Mouse (Mus musculus): ENCODE measurements at regions not wholly inside any gene's neighbourhood (a gene's known extent, or its start where the extent isn't known, plus 50 kb on each side); places are given as distances from the start of the nearest gene placed in this dataset.
A peak's percentile ranks its signal among the peaks of the same experiment; 100 is the strongest.

DNA sequence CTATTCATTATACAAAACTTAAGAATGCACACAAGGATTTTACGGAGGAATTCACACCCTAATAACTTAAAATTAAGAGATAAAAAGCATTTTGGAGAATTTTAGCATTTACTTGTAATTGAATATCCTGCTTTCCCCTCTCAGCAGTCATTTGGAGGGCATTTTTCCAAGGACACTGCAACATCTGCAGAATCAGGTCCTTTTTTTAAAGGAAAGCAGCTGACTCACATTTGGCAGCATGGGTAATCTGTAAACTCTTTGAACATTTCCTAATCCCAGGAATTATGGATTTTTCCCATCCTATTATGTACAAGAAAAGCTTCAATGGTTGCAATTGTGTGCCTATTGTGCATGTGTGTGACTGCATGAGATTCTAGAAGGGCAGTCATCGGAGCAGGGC lies 112.0 kb downstream of the Gm19410 start:
- no peak for DNase-seq

DNA sequence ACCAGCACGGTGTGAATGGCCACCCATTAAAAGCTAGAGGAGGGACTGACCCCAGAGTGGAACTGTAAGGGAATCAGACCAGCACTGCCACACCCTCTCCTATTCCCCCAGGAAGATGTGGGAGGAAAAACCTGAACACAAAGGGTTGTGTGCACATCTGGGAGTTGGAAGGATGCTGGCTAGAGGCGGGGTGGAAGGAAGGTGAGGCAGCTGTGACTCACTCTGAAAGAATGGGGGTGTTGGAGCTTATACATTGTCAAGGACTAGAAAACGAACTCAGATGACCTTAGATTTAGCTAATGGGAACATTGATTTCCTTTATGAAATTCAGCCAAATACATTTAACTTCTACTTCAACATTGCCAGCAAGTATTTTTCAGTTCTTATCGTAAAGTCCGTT lies 116.2 kb downstream of the Gm19410 start:
- no peak for DNase-seq

DNA sequence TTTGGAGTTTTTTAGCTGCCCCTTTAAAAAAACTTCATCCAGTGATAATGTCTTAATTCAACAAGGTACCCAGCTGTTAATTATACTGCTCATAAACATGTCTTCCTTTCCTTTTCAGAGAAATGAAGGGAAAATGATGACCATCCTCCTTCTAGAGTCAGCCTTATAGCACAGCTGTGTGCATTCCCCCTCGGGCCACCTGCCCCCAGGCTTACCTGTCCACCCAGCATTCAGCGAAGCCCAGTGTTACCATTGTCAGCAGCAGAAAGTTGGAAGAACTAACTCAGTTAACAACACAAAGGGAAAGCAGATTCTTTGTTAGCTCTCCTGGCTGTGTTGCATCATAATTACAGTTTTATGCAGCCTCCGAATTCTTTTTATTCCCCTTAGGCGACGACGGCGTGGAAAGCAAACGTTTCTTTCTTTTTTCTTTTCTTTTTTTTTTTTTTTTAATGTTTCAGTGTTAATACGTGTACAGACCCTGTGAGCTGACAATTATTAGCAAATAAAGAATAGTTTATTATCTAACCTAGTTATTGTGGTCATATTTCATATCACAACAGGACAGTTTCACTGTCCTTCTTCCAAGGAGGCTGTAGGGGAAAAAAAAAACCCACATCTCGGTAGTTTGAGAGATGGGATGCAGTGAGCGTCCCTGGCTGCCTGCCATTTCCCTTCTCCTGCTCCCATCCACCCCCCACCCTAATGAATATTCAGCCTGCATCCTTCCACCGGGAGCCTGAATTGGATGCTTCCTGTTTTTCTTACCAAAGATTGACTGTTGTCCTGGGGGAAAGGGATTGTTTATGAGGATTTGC lies 117.3 kb downstream of the Gm19410 start:
- peak; percentile 90 for DNase-seq

DNA sequence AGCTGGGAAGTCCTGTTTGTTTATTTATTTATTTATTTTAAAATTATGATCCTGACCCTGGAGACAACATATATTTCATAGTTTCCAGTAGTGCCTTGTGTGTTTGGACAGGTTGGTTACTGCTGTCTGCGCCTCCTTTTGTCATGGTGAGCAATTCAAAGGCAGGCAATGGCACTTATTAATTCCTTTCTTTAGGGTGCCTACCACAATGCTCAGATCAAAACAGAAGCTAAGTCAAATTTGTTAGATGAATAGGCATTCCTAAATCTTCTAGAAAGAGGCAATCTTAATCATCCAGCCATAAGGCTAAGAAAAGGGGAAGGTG lies 117.8 kb downstream of the Gm19410 start:
- no peak for DNase-seq

DNA sequence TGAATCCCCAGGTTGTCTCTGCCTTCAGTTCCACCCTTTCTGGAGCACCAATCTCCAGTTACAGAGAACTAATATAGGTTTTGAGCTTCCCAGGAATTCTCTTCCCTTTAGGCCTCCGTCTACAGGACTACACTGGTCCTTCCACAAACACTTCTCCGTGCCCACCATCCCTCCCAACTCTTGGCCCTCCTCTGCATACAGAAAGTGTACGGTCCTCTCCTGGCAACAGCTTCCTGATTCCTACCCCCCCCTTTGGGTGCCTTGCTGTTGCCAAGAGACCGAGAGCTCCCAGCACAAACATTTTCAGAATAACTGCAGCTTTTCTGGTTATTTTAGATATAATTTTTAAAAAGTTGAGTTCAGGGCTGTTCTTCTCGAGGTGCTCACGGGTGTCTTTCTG lies 119.0 kb downstream of the Gm19410 start:
- no peak for DNase-seq

GRCm38 (mm10) chr8:35890083-35890482 lies 124.5 kb downstream of the Gm19410 start:
- no peak for DNase-seq

GRCm38 (mm10) chr8:35891769-35892168 lies 126.2 kb downstream of the Gm19410 start:
- peak; percentile 45 for DNase-seq

DNA sequence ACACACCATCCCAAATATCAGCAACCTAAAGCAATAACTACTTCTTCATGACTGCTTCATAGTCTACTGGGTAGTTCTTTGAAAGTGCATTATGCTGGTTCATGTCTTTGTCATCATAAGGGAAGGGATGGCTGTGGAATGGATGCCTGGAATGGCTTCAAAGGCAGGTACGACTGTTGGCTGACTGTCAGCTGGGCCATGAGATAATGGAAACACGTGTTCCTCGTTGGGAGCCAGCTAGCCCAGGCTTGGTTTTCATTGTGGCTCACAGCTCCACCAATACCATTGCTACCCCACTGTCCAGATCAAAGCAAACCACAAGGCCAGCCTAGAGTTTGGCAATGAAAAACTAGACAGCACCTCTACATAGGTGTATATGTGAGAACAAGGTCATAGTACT lies 132.9 kb downstream of the Gm19410 start:
- no peak for DNase-seq

GRCm38 (mm10) chr8:35901490-35901889 lies 135.9 kb downstream of the Gm19410 start:
- no peak for DNase-seq

- DNase-seq, result no peak
Measured at GRCm38 (mm10) chr8:35904711-35905450, 139.3 kb downstream of the Gm19410 start.

GRCm38 (mm10) chr8:35907998-35908397 lies 142.4 kb downstream of the Gm19410 start:
- peak; percentile 47 for DNase-seq

GRCm38 (mm10) chr8:35912264-35912663 lies 146.7 kb downstream of the Gm19410 start:
- DNase-seq, result peak; percentile 21

- DNase-seq, result peak; percentile 24
Measured at GRCm38 (mm10) chr8:35915878-35916518, 150.4 kb downstream of the Gm19410 start.

- no peak for DNase-seq
Measured at GRCm38 (mm10) chr8:35917573-35917972, 152.0 kb downstream of the Gm19410 start.

DNA sequence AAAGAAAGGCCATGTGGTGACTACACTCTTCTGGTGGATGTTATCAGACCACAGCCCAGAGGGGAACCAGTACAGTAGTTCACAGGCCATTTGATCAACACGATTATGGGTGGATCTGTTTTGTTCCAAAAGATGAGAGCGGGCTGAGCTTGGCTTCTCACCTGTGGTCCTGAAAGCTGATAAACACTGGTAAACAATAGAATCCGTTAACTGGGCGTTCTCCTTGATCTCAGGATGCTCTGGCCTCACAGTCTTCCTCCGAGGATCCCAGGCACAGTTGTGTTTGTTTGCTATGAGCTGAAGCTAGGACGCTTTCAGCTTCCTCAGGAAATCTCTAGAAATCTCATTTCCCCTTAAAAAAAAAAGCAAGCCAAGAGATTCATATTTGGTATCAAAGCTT lies 153.9 kb downstream of the Gm19410 start:
- peak; percentile 29 for DNase-seq

GRCm38 (mm10) chr8:35919859-35920675 lies 154.5 kb downstream of the Gm19410 start:
- peak; percentile 41 for DNase-seq

DNA sequence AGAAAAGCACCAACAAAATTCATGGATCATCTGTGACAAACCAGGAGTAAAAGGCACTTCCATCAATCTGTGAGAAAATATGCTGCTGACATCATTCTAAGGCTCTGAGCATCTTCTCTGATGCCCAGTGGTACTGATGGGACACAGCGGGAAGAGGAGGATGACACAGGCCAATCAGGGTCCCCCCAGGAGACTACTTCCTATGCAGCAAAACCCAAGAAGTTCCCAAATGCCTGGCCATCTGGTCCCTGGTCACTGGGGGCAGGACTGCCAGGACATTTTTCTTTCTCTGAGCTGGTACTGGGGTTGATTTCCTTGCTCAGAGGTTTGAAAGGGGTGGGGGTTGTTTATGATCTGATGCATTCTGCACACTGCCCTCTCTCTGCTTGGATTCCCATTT lies 158.4 kb downstream of the Gm19410 start:
- no peak for DNase-seq

DNA sequence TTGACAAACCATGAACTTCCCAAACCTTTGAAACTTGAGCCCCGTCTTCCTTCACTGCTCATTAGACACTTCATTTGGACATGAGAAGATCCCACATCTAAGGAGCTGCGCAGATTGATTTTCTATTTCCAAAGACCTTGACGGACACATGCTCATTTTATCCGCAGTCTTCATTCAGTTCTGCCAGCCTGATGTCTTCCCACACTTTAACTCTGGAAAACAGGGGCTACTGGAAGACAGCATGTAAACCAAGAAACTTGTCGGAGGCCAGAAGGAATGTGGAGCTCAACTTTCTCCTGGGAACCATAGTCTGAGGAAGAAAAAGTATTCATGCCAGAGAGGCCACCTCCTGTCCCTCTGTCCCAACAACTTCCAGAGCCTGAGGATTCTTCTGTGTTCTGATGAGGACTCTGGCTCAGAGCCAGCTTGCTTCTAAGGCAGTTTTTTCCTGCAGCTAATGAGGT lies 161.8 kb downstream of the Gm19410 start:
- DNase-seq, result peak; percentile 62

GRCm38 (mm10) chr8:35930291-35930690 lies 164.7 kb downstream of the Gm19410 start:
- no peak for DNase-seq

DNA sequence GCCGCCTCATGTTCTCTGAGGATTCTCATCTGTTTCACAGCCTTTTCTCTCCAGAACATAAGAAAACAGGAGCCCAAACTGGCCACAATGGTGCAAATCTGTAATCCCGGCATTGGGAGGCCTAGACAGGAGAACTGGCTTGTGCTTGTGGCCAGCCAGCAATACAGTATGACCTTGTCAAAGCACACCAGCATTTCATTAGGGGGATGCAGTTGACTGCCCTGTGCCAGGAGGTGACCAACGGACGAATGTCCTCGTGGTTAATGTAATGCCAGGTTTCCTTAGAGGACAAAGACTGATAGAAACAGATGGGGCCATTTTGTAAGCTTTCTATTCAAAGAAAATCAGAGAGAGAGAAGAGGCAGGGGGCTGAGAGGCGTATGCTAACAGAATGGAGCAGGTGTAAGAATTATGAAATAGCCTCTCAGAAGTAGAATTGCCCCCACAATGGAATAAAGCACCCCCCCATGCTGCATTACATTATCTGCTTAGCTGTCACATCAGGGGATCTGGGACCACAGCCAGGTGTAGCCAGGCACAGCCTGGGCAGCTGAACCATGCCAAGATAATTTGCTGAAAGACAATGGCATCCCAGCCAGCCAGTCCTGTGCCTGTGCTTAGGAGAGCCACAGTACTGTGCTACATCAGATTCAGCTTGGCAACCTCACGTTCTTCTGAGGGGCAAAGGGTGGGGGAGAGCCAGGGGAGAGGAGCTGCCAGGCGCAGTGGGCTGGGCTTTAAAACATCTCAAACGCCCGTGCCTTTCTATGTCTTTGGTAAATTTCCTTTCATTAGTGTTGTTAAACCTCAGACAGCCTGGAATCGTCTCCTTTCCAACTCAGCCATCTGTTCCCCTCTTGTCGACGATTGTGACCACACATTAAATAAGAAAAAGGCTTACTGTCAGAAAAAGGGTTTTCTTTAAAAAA lies 167.9 kb downstream of the Gm19410 start:
- DNase-seq, result peak; percentile 60

DNA sequence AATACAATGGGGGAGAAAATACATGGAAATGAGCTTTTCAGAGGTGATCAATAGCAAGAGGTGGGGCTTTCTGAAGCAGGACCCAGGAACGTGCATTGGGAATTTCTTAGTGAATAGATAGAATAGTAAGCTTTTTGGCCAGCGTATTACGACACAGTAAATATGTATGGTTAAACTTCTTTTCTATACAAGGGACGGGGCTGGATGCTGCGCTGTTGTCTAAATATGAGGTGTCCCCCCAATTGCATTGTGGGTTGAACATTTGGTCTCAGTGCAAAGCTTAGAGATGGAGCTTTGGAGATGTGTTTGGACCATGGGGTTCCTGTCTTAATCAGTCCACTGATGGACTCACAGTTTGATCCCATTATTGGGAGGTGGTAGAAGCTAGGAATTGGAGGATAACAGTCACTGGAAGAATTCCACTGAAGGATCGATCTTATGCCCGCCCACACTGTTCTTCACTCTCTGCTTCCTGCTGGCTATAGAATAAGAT lies 168.6 kb downstream of the Gm19410 start:
- no peak for DNase-seq

GRCm38 (mm10) chr8:35935034-35935433 lies 169.4 kb downstream of the Gm19410 start:
- no peak for DNase-seq

Data from kidney, postnatal 10 days (tissue).